Mouse (Mus musculus) kidney, adult 18-20 months (tissue): ENCODE results near the gene Pter.
A peak's percentile ranks its signal among the peaks of the same experiment; 100 is the strongest.

Experiments
- DNase-seq: peaks from one replicate; pipeline ENCODE4 v3.0.0; 2021

Gene Pter

DNA sequence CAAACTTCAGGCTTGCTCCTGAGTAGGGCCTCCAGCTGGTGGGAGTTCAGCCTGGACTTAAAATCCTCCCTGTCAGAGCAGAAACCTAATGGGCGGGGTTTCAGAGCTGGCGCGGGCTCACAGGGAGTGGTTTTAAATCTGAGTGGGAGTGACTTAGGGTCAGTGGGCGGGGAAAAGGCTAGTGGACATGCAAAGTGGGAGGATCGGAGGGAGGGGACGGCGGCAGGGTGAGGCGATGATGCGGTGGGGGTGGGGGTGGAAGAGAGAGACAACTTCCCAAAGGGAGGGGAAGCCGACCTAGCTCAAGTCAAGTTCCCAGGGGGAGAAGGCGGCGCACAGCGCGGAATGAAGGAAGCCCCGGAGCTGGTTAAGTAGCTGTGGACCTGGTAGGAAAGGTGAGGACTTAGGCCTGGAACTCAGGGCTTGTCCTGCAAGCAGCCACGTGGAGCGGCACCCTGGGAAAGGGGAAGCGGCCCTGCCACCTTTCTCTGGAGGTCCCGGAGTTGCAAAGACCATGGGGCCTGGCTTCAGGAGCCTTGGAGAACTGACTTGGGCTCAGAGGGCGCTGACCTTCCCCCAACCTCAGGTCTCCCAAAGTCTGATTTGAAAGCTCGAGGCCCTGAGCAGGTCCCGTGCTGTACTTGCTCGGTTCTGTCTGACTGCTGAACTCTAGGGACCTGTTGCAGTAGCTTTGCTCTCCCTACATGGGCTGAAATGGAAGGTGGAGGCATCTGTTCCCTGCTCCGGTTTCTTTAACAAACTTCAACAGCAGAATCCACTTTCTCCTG, at the start of gene Pter:
Gene Pter (plus strand): TSS at position 238 of the 788 bp plus-strand sequence.
- peak; percentile 92 for DNase-seq

DNA sequence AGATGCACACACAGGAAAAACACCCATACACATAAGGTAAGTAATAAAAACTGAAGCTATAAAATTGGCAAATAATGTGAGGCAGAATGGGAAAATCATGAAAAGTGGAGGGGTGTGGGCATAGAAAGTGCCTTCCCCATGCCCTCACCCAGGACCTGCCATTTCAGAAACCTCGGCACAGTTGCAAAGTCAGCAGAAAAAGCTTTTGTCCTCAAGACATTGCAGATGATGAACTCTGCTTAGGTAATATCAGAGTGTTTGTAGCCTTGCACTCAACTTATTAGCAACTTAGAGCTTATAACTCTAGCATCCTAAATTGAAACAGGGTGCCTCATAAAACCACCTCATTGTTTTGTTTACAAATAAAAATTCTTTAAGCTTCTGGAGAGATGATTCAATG, 49.6 kb upstream of the Pter start:
- DNase-seq = no peak

DNA sequence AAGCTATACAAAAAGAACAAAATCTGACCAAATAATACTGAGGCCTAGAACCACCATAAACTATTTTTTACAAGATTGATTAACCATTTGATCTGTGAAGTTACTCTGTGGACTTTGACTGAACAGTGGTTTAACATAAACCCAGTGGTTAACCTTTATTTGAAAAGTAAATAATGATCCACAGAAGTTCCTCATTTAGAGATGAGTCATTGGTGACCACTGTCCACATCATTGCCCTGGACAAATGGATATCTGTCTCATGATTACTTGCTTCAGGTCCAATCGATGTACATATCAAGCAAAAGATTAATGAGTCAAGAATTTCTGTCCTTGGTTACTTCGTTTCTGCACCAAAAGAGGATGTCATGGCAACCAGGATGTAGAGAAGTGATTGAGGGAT, 44.3 kb upstream of the Pter start:
- no peak for DNase-seq

DNA sequence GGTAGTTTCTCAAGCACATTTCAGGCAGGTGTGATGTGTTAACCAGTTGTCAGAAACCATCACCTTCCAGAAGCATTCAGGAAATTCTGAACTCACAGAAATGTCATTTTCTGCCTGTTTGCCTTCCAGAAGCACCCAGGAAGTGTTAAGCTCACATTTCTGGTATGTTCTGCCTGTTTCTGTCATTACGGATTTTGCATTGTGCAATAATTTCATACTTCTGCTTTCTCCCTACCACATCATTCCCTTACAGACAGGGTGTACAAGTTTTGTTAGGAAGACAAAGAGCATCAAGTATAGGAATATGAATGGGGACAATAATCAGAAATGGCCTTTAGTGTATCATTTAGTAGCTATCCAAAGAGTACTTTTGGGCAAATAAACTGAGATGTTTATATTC, 42.8 kb upstream of the Pter start:
- no peak for DNase-seq

DNA sequence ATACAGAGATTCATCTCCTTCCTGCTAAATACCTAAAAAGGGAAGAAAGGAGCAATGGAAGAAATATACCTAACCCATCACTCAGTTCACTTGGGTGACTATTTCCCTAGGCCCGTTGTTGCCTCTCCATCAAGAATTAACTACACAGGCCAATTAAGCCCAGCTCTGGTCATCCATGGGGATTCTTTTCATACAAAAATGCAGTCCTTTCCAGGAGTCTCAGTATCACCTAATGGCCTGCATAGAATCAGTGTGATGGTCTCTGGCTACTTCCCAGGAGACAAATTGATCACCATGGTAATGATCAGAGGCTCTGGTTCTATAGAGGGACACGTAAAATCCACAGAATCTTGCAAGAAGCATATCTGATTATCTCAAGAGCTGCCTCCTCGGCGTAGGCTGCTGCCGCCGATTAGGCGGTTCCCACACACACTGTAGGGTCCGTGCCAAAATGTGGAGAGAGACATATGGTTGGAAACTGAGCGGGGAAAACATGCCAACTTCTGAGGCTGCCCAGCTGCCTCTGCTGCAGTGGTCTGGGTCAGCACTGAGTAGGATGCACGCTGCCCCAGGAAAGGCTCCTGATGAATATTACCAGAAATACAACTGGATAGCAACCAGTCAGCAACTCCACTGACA, 40.4 kb upstream of the Pter start:
- no peak for DNase-seq

DNA sequence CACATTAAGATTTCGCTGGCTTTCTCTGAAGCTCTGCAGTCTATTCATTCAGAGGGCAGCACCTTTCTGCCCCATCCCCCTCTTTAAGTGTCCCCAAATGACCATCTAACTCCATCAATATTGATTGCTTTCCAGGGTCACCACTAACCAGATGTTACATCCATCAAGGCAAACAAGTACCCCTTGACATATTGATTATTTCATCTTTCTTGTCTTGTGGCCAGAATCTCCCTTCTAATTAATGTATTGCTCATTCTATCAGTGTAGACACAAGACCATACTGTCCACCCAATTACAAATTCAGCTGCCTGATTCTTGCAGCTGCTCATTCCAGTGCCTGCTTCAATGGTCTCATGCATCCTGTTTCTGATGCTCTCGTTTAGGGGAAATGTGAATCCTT, 36.8 kb upstream of the Pter start:
- DNase-seq = no peak

DNA sequence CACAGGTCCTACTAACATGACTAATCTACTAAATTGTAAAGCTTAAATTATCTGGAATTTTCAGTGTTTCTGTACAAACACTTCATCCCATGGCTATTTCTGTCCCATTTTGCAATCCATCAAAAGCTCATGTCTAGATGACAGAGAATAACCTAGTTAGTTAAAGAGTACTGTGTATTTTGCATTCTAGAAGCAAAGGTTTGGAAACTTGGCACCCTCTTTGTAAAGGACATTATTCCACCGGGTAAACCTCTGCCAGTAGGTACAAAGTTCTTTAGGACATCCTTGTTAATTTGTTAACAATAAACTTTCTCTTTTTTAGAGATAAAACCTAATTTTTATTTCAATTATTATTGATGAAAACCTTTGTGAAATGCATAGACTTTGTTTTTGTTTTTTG, 18.1 kb upstream of the Pter start:
- DNase-seq = no peak

DNA sequence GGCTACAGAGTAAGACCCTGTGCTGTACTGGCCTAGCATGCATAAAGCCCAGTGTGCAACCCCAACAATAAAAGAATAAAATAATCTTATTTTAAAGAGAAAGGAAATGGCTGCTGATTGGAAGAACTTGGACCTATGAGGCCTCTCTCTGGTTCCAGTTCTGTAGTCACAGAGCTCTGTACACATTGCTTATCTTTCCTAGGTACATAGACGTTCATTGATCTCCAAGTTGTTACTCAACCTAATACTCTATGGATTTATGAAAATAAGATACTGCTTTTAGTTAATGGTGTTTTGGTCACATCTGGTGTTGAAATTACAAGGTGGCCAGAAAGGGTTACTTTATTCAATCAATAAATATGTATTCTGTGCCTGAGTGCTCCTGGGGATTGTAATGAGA, 1.8 kb downstream of the Pter start:
- DNase-seq = no peak

DNA sequence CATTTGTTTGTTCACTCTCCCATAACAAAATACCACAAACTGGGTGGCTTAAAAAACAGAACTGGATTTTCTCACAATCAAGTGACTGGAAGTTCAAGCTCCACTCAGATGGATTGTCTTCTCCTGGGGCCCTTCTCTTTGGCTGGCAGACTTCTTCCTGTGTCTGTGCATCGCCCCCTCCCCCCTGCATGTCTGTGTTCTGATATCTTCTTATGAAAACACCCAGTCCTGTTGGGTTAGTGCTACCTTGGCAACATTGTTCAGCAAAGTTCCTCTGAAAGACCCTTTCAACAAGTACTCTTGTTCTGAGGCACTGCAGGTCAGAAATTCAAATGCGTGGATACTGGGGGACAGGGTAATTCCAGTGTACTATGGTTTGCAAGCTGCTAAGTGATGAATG, 6.5 kb downstream of the Pter start:
- DNase-seq = no peak

DNA sequence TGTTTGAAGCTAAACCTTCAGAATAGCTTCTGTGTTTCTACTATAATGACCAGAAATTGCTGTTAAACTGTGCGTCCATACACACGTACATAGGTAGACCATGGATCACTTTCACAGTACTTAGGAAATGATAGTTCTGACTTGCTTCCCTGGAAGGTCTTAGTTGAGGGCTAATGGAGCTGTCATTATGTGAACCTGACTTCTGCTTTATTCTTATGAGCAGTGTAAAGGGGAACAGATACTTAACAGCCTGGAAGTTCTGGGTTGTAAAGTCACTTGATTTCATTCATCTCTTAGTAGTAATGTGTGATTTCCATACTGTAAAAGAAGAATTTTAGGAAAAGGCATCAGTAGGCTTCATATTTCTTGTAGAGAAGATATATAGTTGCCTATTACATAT, 10.1 kb downstream of the Pter start:
- DNase-seq = no peak

DNA sequence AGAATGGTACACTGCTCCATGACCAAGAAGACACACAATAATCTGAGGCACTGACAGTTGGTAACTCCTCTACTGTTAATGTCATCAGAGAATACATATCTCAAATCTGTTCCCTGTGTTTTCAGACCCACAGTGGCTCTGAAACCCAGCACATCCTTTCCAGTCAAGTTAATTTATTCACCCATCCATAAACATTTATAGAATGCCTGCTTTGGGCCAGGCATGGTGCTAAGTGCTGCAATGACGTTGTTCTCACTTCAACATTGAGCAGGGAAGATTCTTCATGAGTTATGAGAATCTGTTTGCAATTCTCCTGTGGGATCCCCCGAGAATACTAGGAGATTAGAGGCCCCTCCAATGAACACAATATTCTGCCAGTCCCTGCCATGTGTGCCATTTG, 11.4 kb downstream of the Pter start:
- DNase-seq = no peak

DNA sequence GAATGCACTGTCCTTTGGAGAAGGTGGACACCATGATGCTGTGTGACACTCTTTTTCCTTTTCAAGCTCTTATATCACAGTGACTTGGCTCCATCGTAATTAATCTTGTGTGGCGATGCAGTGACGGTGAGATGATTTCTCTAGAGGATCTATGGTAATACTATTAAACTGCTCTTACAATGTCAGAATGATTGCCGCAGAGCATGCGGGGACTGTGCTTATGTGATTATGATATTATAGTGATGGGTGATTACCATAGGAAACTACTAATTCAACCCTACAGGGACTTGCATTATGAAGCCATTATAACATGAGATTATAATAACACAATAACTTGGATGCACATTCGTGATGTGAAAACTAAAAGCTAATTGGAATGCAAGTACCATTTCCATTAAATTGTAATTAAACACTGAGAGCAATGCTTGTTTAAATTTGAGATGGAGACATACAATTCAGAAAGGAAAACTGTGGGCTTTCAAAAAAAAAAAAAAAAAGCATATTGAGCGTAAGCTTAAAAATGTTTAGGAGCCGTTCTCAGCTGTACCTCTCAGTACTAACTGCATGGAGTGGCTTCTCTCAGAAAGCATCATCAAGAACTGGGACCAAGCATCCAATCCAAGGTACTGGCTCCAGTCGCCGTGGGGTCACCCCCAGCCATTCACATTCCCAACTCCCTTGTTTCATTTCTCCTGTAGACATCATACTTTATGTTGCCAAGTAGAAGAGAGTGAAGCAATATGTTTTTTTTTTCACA, 13.8 kb downstream of the Pter start:
- no peak for DNase-seq

DNA sequence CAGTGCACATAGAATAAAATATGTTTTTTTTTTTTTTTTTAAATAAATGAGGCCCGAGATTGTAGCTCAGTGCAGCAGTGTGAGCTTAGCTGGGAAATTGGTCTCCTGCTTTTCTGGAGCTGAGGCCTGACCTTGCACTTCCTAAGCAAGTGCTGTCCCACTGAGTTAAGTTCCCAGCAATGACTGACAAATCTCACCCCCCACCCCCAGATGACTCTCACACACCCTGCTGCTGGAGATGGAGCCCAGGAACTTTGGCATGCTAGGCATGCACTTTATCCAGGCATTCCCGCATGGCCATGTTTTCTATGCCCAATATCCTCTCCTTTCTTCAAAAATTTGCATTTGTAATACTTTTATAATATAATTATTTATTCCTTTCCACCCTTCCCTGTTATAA, 14.8 kb downstream of the Pter start:
- DNase-seq = no peak

DNA sequence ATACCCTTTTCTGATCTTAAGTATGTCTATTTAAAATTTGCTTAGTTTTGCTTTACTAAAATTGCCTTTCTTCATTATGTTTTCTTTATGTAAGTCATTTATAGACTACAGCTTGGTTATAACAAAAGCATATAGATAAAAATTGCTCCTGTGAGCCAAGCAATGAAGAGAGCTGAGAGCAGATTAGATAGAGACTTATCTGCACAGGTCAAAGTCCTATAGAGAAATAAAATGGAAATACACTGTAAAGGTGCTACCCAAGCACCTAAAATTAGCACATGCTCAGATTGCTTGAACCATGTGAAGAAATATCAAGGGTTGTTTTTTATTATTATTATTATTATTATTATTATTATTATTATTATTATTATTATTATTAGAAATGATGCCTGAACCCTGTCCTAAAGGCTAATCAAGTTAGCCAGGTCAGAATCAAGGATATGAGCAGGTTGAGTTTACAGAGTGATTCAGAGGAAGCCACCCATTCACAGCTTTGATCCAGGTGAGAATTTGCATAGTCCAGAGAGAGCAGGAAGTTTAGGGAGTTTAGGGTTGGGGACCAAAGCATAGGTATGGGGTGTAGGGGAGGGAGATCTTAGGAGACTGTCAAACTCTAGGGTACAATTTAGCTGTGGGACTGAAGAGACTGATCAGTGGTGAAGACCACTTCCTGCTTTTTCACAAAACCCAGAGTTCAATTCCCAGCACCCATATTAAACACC, 33.0 kb downstream of the Pter start:
- no peak for DNase-seq

DNA sequence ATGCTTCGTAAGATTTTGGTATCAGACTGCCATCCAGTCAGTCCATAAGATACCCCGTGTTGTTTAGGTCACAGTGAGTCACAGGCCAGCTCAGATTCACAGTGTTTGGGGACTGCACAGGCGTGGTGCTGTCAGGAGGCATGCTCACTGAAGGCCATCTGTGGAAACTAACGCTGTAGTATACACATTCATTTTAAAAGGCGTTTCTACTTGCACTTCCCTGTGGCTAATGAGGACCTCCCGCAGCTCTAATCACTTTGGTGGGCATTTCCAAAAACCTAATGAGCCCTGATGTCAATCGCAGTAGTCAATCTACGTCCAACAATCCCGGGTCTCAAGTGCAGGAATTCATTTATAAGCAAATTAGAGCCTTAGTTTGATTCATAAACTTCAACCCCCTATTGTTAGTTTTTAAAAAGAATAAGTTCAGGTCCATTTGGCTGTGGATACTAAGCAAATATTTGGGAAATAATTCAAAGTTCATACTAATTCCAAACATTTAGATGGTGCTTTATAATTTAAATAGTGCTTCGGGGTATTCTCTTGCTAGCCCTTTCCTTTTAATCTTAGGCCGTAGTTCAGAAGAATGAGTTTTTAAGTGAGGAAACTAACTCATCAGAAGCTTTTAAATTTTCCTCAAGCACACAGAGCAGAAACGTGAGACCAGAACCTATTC, 46.3 kb downstream of the Pter start:
- DNase-seq = no peak

DNA sequence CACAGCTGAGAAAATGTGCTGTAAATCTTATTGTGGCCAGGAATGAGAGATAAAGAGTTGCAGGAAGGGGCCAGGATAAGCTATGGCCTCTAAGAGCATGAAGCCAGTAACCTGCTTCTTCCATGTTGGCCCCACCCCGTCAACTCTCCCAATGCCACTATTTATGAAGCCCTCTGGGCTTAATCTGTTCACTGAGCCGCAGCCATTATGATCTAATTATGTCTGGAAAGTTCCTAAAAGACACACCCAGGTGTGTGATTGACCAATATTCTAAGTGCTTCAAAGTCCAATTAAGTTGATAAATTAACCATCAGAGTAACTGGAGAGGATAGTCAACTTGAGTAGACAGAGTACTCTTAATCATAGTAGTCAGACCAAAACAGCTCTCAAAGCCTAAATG, 49.9 kb downstream of the Pter start:
- no peak for DNase-seq

DNA sequence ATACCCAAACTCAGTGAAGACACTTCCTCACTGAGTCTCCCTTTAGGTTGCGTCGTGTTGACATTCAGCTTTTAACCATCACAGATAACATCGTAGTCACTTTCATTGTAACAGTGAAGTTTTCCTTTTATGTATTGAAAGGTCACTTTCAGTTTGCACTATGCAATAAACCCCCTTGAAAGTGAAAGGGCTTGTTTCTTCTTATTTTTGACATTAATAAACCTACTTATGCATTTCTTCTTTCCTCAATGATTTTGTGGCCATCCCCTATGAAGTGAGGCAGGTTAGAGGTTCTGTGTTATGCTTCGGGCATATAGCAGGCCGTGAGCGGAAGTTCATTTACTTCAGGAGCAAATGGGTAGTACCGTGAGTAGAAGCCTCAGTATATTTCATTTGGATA, 53.5 kb downstream of the Pter start:
- DNase-seq = no peak

DNA sequence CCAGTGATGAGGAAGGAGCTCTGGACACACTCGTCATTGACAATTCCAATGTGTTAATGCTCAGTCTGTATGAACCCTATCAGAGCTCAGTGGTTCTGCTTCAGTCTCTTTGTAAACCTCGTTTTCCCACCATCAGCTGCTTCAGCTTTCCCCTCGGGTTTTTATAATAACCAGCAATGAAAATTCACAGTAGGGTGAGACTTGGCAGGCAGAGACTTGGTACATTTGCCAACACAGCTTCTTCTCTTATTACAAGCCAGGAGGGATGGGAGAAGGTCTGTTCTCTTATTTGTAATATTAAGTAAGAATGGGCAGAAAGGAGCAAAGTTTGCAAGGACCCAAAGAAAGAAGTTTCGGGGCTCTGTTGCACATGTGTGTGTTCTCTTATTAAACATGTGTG, 54.9 kb downstream of the Pter start:
- DNase-seq = no peak

DNA sequence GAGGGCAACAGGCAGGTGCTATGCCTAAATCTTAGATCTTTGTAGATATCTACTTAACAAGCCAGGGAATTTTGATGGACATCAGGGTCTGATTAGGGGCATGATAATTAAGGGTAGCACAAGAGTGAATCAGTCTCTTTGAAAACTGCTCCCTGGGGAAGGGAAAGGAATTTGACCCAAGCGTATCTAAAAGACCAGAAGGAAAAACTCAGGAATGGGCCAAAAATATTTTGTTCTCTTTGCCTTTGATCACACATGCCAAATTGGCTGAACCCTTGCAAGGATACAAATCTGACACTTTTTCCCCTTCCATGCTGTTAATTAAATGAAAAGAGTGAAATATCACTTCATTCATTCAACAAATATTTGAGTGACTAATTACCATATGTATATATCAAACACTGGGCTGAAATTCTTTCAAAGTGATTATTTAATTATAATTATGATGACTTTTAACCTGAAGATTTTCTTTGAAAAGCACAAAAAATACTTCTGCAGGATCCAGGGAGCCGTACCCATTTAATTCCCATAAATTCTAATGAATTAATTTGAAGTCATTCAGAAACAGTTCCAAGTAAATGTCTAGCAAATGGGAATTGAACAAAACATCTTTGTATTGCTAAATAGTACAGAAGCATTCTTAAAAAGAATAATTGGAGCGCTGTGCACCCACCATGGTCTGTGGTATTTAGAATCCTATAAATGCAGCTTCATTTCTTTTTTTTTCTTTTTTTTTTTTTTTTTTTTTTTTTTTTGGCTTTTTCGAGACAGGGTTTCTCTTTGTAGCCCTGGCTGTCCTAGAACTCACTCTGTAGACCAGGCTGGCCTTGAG, 61.3 kb downstream of the Pter start:
- DNase-seq = no peak

DNA sequence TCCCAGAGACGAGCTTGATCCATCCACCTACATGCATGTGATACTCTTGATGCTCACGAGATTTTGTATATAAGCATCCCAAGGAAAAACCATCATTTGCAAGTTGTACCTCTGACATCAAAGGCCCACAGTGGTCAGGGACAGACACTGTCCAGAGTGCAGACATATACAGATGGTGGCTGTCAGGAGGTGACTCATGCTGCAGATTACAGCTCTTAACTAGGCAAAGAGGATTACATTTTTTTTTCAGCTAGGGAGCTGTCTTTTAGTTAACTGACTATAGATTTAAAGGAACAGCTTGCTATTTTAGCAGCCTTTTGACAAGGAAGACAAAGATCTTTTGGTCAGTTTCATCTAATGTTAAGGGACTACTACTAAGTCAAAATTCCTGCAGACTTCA, 76.2 kb downstream of the Pter start:
- no peak for DNase-seq

DNA sequence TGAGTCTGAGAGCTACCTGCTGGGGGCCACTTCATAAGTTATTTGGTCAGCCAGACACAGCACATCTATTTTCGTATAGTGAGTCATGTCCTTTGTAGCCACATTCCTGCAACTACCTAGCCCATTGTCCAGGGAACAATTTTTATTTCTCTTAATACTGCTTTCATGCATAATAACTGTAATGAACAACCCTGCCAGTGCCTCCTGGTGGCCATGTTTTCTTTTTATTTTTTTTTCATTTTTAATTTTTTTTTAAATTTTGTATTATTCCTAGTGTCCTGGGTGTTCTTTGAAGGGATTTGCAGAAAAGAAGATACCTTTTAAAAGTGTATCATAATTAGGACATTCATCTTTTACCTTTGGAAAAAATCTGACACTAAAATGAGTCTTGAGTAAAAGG, 84.6 kb downstream of the Pter start:
- no peak for DNase-seq
